Mouse (Mus musculus) A20 (cell line): Measurements from ENCODE around the gene Fbxo34.

Experiments used
- DNase-seq: peaks from one replicate; pipeline ENCODE4 v3.0.0-alpha.2; 2011; ENCODE audit warnings: low read depth, low spot score

Fbxo34 gene

DNA sequence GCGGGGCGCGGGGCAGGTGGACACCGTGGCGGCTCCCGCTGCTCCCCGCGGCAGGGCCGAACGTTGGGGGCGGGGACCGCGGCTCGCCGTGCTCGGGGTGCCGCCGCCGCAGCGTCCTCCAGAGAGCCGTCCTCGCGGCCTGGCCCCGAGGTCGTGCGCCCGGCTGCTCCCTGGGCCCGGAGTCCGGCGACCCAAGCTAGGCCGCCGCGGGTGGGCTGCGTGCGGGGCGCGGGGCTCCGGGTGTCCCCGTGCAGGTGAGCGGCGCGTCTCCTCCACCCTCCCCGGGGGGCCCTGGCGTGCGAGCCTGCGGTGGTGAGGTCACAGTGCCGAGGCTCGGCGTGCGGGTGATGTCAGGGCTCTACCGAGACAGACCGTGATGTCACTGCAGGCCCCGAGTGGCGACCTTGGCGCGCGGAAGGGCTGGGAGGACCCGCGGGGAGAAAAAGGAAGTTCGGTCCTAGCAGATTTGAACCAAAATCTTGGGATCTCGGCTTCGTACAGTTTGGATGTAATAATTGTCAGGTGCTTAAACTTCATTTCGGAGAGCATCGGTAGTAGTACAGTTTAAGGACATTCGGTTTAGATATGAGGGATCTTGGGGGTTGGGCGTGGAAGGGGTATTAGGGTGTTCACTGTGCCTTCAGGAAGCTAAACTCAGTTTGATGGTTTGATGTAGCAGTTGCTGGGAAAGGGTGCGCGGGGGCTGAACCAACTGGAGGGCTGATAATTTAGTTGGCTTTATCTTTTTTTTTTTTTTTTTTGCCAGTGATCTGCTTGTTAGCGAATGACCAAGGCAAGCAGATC is 22.7 kb downstream of the Fbxo34 start:
- DNase-seq = peak; percentile 84

DNA sequence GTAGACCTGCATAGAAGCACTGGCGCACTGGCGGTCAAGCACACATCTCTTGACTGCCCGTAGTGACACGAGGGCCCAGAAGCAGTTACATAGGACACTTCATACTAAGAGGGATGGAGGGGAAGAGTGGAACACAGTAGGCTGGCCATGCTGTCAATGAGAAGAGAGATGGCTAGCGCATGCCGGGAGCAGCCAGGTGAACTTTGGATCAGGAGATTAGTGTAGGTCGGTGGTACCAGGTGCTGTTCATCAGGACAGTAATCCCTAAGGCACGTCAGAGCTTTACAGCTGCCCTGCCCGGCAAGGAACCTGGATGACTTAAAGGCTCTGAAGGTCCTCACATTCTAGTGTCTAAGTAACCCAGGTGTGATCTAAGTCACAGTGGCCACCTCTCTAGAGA is 23.7 kb downstream of the Fbxo34 start:
- DNase-seq = peak; percentile 13

DNA sequence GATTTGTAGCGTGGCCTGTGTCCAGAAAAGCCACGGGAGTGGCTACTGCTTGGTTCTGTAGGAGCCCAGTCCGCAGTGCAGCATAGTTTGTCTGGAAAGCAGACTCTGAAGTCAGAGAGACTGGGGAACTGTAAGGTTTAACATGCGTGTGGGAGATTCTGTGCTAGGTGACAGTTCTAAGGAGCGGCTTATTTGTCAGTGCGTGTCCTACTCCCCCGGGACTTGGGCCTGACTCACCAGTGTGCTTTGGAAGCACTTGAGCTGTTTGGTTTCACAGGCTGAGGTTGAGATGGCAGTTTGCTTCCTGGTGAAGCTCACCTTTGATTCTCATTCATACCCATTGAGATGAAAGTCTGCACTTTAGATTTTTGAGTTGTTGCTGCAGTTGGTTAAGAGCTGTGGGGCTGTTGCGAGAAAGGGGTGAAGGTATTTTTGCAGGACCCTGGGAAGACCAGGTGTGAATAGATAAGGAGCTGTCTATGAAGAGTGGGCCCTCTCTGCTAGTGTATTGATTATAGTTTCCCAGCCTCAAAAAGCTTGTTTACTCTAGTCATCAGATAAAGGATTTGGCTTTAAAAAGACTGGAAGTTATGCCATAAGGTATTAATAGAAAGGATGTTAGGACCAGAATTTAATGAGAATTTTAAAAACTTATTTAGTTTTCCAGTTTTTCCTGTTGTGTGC is 24.5 kb downstream of the Fbxo34 start:
- DNase-seq = no peak

GRCm38 (mm10) chr14:47476266-47476665 is 26.0 kb downstream of the Fbxo34 start:
- DNase-seq = no peak

GRCm38 (mm10) chr14:47477711-47478110 is 27.5 kb downstream of the Fbxo34 start:
- DNase-seq = no peak

DNA sequence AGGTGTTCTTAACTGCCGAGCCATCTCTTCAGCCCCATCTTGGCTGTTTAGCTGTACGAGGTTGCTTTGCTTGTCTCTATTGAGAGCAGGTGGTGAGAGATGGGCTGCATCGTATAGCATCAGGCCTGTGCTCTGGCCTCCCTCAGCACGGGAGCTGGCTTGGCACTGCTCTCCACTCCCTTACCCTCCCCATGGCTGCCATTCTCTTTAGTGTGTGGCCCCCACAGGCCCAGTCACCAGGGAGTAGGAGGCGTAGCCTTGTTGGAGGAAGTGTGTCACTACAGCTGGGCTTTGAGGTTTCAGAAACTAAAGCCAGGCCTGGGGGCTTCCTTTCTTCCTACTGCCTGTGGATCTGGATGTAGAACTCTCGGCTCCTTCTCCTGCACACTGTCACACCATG is 32.0 kb downstream of the Fbxo34 start:
- DNase-seq = peak; percentile 42

- DNase-seq = no peak
Observed at GRCm38 (mm10) chr14:47483099-47483498, 32.9 kb downstream of the Fbxo34 start.

- DNase-seq = no peak
Observed at GRCm38 (mm10) chr14:47488732-47489131, 38.5 kb downstream of the Fbxo34 start.

GRCm38 (mm10) chr14:47489310-47490097 is 39.3 kb downstream of the Fbxo34 start:
- no peak for DNase-seq

GRCm38 (mm10) chr14:47490732-47491131 is 40.5 kb downstream of the Fbxo34 start:
- DNase-seq = no peak

GRCm38 (mm10) chr14:47493592-47494361 is 43.6 kb downstream of the Fbxo34 start:
- DNase-seq = no peak

- DNase-seq = no peak
Observed at GRCm38 (mm10) chr14:47495951-47496350, 45.7 kb downstream of the Fbxo34 start.

DNA sequence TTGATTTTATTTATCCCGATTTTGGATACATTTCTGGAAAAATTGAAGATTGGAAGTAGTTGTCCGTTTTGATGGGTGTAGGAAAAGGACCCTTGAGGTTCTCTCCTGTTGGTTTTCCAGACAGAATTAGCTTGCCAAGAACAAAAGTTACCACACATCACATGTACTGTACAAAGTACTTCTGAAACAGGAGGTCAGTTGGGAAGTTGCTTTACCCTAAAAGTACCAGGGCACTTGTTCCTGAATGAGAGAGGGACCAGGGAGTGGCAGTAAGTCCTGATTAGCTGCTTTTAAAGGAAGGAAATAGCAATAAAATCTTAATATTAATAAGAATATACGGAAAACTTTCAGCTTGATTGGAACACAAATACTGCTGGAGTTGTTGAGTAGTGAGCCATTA is 46.9 kb downstream of the Fbxo34 start:
- no peak for DNase-seq

GRCm38 (mm10) chr14:47498632-47499031 is 48.4 kb downstream of the Fbxo34 start:
- DNase-seq = no peak

GRCm38 (mm10) chr14:47504036-47504435 is 53.8 kb downstream of the Fbxo34 start:
- DNase-seq = no peak

DNA sequence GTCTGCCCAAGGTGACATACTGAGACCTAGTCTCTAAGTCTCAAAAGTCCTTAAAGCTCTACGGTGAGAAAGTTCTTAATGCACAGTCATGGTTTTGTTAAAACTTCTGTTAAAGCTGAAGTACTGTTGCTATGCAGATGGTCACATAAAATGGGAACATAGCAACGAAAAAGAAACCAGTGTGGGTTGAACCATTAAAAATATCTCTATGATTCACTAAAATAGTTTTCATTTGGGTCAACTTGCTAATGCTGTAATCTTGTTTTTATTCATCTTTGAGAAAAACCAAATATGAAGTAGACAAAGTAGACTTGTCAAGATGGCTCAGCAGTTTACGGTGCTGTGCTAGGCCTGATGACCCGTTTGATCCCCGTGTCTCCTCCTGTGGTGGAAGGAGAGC is 56.5 kb downstream of the Fbxo34 start:
- peak; percentile 75 for DNase-seq

GRCm38 (mm10) chr14:47508035-47508434 is 57.8 kb downstream of the Fbxo34 start:
- no peak for DNase-seq

GRCm38 (mm10) chr14:47510244-47510643 is 60.0 kb downstream of the Fbxo34 start:
- DNase-seq = no peak

GRCm38 (mm10) chr14:47513606-47514005 is 63.4 kb downstream of the Fbxo34 start:
- no peak for DNase-seq

DNA sequence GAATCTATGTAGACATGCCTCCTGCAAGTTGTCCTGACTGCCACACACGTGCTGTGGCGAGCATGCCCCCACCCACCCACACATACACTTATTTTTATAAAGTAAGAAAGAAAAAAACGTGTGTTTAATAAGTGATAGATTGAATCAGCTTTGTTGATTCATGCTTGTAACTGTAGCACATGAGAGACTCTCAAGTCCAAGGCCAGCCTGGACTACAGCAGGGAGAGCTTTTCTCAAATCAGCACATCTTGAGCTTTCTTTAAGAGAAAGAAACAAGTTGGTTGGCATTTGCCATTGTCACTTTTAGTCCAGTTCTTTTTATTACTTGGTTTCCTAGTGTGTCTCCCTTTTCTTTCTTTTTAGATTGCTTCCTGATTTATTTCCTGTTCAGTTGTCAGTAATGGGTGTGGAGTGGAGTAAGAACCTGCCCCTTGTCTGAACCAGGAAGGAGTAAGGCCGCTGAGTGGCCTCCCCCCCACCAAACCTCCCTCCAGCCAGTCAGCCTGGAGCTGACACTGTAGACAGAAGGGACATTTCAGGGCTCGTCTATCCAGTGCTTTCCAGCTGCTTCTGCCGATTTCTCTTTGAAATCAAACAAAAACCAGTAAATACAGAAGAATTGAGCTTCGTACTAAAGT is 64.7 kb downstream of the Fbxo34 start:
- DNase-seq = peak; percentile 41

- DNase-seq = peak; percentile 37
Observed at GRCm38 (mm10) chr14:47515636-47516035, 65.4 kb downstream of the Fbxo34 start.
